Mouse (Mus musculus) frontal cortex, postnatal 25 days (tissue): ENCODE results near the gene Ptpn13.

Experiments used
- DNase-seq, 2 experiments: peaks; one replicate each; pipeline ENCODE4 v3.0.0; 2022; ENCODE audit warnings: low spot score in 2 of 2

Gene Ptpn13

GRCm38 (mm10) chr5:103516555-103516954 lies 91.6 kb downstream of the Ptpn13 start:
- no peak for DNase-seq

DNA sequence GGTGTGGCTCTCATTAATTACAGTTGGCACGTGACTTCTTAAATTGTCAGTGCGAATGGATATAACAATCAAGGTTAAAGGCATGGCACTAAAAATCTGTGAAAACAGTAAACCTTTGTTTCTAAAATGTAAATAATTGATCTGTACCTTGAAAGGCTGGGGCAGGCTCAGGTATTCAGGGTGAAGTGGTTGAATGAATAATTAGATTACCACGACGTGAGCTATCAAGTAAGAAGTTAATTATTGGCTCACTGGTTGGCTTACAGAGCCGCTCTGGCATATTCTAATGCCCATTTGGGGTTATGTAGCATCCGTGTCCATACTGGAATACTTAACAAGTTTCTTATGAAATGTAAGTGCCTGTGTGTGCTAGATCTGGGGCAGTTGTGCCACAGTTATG lies 92.6 kb downstream of the Ptpn13 start:
- no peak for DNase-seq

DNA sequence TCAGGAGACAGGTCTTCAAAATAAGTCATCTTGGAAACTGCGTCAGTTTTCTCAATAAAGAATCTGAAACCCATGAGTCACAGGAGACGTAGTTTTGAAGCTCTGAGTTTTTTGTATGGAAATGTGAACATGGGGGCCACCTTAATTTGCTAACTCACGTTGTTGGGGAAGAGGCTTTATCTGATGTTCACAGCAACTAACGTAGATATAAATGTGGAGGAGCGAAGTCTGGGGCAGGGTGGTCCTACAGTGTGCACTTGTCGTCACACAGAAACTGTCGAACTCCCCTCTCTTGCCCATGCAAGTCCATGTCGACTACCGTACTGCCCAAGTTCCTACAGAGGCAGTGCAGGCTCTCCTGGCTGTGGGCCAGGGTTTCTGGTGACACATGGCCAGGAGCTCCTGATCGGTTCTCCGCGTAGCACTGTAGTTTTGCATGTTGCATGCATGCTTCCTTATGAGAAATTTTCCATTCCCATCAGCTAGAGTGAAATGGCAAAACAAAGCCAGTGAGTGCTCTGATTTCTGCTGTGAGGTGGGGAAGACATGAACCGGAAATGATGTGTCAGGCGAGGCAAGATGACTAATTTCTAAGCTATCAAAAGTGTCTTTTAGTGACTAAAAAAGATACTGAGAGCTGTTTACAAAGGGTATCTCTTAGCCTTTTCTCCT lies 93.9 kb downstream of the Ptpn13 start:
- no peak for DNase-seq

DNA sequence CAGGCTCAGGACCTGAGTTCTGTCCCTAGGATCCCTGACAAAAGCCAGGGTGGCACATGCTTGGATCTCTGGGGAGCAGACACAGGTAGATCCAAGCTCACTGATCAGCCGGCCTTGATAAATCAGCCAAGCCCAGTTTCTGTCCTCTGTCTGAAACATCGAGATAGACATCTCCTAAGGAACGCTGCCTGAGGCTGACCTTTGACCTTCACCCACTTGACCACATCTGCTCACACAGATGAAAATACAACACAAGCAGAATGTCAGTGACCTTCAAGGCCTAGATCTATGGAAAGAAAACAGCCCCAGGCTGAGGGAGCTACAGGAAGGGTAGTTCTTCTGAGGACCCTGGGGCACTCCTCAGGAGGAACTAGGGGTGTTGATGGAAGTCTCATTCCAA lies 97.4 kb downstream of the Ptpn13 start:
- no peak for DNase-seq

GRCm38 (mm10) chr5:103526668-103527436 lies 101.9 kb downstream of the Ptpn13 start:
- DNase-seq: no peak

DNA sequence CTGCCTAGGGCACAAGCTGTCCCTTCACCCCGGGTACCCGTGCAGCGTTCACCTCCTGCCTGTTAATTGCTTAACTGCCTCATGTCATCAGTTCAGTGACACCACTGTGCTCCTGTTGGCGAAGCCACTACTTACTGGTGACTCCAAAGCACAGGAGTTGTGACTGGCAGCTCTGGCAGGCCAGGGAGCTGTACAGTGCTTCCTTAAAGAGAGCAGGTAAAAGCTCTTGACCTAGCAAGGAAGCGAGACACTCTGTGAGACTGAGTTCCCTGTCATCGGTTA lies 102.4 kb downstream of the Ptpn13 start:
- no peak for DNase-seq

GRCm38 (mm10) chr5:103530214-103530613 lies 105.2 kb downstream of the Ptpn13 start:
- no peak for DNase-seq

- DNase-seq: no peak
Measured at GRCm38 (mm10) chr5:103532841-103533390, 107.9 kb downstream of the Ptpn13 start.

DNA sequence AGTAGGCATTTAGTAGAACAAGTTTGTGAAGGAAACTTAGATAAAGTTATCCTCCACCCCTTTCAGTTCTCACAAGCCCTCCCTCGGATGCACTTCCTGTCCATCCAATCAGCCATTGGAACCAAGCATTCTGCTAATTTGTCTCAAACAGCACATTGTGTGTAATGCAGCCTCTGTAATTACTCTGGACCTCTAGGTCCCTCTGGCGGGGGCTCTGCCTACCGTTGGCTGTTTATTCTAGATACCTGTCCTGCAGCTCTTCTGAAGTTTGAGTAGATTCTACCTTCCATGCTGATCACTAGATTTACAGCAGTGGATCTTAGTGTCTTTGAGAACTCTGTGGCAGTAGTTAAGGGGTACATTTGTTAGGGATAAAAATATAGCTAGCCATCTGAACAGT lies 109.5 kb downstream of the Ptpn13 start:
- DNase-seq: no peak

DNA sequence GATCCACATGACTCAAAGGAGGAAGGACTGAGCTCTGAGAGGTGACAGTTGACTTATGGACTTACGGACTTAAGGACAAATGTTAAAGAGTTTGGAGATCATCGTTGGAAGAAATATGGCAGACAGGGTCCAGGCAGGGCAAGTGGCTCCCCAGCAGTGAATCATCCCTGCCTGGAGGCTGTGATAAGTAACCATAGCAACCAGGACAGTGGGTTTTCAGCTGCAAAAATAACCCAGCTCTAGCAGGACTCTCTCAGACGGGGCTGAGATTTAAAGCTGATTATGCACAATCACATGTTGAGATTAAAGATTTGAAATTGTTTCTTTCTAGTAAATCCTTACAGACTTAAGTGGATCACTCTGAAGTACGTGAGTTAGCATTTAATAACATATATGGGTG lies 112.4 kb downstream of the Ptpn13 start:
- DNase-seq: no peak

DNA sequence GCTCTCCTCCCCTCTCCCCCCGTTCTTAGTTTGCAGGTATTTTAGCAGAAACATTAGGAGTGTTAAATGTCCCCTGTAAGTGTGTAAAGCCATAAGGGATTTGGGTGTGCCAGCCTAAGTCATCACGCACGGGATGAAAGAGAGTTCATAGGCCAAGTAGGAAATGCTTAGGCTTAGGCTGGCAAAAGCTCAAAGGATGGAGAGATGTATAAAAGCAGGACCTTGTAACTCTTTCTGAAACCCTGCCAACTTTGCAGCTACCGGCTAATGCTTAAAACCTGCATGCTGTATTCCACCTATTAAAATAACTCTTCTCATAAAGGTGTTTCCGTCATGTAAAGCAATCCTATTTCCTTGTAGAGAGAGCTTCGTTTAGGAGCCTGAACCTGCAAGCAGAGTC lies 115.6 kb downstream of the Ptpn13 start:
- no peak for DNase-seq

DNA sequence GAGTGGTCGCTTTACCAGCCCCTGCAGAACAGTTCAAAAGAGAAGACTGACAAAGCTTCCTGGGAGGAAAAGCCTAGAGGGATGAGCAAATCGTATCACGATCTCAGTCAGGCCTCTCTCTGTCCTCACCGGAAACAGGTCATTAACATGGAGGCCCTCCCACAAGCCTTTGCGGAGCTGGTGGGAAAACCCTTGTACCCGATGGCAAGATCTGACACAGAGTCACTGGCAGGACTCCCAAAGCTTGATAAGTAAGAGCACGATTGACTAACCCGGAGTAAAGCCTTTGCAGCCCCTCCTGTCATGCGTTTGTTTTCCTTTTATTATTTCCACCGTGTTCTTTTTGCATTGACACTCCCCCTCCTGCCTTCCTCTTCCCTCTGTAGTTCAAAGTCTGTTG lies 116.1 kb downstream of the Ptpn13 start:
- no peak for DNase-seq

DNA sequence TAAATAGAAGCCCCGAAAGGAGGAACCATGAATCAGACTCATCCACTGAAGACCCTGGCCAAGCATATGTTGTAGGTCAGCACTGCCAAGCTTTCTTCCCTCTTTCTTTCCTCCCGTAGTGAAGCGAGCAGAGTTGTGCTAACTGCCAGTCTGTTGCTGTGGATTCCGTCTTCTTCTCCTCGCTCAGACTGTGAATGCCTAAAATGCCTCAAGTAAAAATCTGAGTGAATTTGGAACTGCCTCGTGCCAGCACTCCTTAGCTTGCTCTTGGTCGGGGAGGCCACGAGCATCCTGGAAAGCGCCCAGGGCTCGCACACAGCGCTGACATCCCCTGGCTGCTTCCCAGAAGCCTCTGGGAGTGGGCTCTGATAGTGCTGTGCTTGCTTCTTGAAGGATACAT lies 116.5 kb downstream of the Ptpn13 start:
- no peak for DNase-seq

DNA sequence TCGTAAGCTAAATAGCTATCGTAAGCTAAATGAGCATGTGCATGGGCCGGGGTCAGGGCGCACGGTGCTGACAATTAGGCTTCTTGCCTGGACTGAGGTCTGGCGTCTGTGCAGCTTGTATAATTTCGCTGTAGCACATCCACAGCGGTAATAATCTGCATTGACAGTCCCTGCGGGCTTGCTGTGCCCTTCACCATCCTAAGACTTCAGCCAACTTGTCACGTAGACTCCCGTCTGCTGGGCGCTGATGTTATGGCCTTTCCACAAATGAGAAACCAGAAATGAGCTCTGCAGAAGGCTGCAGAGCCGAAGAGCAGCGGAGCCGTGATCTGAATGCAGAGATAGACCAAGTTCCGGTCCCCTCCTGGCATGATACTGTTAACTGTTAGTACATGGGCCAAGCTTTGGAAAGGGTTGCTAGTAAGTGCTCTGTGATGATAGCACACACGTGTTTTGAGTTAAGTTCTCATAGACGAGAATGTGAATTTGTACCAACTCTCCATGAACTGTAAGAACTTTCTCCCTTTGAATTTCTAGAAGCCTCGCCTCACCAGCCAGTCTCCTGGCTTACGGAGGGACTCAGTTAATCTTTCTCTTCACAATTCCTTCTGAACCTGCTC lies 120.5 kb downstream of the Ptpn13 start:
- no peak for DNase-seq

DNA sequence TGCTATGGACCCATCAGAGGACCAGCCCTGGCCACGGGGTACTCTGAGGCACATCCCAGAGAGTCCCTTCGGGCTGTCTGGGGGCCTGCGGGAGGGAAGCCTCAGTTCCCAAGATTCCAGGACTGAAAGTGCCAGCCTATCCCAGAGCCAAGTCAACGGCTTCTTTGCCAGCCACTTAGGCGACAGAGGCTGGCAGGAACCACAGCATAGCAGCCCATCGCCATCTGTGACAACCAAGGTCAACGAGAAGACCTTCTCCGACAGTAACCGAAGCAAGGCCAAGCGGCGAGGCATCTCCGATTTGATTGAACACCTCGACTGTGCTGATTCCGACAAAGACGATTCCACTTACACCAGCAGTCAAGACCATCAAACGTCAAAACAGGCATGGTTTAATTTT lies 129.8 kb downstream of the Ptpn13 start:
- no peak for DNase-seq

- no peak for DNase-seq
Measured at GRCm38 (mm10) chr5:103560546-103560945, 135.6 kb downstream of the Ptpn13 start.

- DNase-seq: no peak
Measured at GRCm38 (mm10) chr5:103568034-103568433, 143.0 kb downstream of the Ptpn13 start.

GRCm38 (mm10) chr5:103569446-103569845 lies 144.5 kb downstream of the Ptpn13 start:
- no peak for DNase-seq

- no peak for DNase-seq
Measured at GRCm38 (mm10) chr5:103579680-103580420, 154.9 kb downstream of the Ptpn13 start.

DNA sequence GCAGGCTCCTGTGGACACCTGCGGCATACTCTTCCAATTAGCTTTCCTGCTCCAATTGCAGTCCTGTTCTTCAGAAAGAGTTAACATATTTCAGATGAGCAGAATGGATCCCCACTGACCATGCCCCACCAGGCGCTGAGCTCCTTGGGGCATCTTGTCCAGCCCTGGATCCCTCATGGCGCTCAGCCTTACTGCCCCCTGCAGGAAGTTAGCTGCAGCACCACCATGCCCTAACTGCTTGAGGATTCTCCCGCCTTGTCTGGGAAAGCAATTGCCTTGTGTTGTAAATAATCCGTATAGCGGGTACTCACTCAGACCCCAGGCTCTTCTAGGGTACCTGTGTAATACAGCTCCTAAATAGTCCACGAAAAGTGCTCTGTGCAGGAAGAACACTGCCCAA lies 162.2 kb downstream of the Ptpn13 start:
- DNase-seq: no peak

- DNase-seq: no peak
Measured at GRCm38 (mm10) chr5:103591846-103592245, 166.9 kb downstream of the Ptpn13 start.

DNA sequence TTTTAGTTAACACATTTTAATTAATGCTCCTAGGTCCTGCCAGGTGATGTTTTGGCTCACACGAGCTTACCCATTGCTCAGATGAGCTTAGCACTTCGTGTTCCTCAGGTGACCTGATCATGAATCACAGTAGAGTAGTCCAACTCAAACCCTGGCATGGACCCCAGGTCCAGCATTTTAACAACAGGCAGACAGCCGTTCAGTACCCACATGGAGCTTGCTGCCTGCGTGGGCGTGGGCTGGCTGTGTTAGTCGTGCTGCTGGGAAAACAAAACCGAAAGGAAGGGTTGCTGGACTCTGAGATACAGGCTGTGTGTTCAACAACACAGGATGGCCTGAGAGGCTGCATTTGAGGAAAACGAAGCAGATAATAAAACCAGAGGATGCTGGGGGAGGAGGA lies 167.7 kb downstream of the Ptpn13 start:
- DNase-seq: no peak
